Mouse (Mus musculus): ENCODE measurements around the gene Tpcn1. TPM values are rescaled to one million over a fixed set of nuclear protein-coding genes. Genes with fewer than 3 reads are reported as not detected.

Tpcn1 gene
- polyA plus RNA-seq, 1 experiment: 121 TPM

DNA sequence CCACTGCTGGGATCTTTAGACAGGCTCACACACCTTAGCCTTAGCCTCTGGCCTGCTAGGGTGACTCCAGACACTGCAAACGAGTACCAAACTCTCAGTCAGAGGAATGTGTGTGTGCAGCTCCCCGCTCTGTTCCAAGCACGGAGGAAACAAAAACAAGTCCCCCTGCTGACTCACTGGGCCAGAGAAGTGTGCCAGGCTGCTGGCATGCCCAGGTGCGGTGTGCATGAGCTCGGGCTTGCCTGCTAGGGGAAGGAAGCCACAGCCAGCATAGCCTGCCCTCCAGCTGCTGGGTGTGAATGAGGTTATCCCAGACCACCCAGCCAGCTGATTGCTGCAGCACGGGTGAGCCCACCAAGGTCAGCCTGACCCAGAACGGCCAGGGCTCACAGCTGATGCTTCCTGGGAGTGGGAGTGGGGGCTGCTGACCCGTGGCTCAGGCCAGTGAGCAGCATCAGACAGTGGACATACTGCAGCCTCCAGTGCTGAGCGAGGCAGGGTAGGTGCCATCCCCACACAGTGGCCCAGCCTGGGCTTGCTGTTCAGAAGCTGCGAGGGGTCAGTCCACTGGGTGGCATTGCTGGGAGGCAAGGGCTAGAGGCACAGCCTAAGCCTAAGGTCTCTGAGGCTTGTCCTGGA is 93.3 kb downstream of the Tpcn1 start:
- Histone ChIP-seq H3K4me1 (ENCODE audit: control insufficient read depth, insufficient read depth, low read length) (peaks cover 17% of the 10 kb centered on the region), H3K27ac (ENCODE audit: insufficient read depth, low read depth, low read length) (no peak overlapping the region), H3K4me3 (ENCODE audit: insufficient read depth, low read length) (no peak overlapping the region)
- no peak for TF ChIP-seq CTCF (IDR thresholded peaks at IDR 0.05; ENCODE audit: low read depth, low read length)
- TF ChIP-seq POLR2A (IDR thresholded peaks at IDR 0.05; ENCODE audit: borderline replicate concordance, low read depth, low read length): no peak

DNA sequence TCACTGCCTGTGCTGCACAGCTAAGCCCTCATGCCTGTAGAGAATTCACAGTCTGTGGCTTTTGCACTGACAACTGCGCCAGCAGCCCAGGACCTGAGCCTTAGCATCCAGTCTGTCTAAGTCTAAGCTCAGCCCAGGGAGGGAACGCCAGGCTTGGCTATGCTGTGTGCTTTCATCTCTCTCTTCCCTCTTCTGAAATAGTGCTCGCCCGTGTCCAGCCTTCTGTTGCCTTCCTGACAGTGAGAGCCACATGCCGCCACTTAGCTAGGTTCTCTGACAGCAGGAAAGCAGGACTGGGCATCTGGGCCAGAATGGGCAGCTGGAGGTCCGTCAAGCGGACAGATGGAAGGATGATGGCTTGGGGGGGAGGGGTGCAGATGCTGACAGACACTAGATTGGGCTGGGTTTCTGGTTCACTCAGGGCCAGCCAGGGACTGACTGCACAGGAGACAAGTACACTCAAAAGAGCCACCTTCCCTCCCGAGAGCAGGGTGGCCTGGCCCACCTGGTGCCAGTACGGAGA is 94.5 kb downstream of the Tpcn1 start:
- Histone ChIP-seq H3K27ac (ENCODE audit: insufficient read depth, low read depth, low read length) (no peak overlapping the region), H3K4me1 (ENCODE audit: control insufficient read depth, insufficient read depth, low read length) (peaks cover 7% of the 10 kb centered on the region), H3K4me3 (ENCODE audit: insufficient read depth, low read length) (no peak overlapping the region)
- TF ChIP-seq POLR2A (IDR thresholded peaks at IDR 0.05; ENCODE audit: borderline replicate concordance, low read depth, low read length) (no peak), CTCF (IDR thresholded peaks at IDR 0.05; ENCODE audit: low read depth, low read length) (no peak)

DNA sequence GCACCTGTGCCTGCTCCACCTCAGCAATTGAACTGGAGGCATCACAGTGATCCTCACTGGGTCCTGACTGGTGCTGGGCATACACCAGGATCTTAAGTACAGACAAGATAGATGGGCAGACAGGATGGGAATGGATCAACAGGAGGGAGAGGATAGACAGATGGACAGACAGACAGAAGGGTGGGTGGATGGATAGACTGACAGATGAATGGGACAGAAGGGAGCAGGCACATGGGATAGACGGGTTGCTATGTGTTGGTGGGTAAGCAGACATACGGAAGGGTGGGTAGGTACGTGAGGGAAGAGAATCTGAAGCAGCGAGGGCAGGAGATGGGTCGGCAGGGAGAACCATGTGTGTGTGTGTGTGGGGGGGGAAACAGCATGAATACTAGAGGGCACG is 95.0 kb downstream of the Tpcn1 start:
- TF ChIP-seq POLR2A (IDR thresholded peaks at IDR 0.05; ENCODE audit: borderline replicate concordance, low read depth, low read length): no peak
- TF ChIP-seq CTCF (IDR thresholded peaks at IDR 0.05; ENCODE audit: low read depth, low read length): no peak
- no peak overlapping the region for H3K4me3 ChIP-seq (ENCODE audit: insufficient read depth, low read length)
- H3K27ac ChIP-seq (ENCODE audit: insufficient read depth, low read depth, low read length): no peak overlapping the region
- H3K4me1 ChIP-seq (ENCODE audit: control insufficient read depth, insufficient read depth, low read length): peaks cover 2% of the 10 kb centered on the region; the same call in 1 of the 2 replicates

DNA sequence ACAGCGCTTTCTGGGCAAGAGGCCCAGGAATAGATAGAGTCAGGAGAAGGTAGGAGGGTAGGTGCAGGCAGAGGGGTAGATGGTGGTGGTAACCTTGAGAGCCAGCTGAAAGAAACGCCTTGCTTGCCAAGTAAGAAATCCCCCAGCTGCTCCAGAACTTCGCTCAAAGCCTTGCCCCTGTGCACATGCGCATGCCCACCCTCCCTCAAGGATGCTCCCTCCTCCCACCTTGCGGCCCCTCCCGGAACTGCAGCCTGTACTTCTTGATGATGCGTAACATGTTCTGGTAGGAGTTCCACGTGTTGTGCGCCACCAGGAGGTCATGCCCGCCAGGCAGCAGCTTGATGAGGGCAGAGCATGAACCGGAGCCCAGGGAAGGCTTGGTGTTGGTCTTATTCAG is 96.0 kb downstream of the Tpcn1 start:
- H3K4me1 ChIP-seq (ENCODE audit: control insufficient read depth, insufficient read depth, low read length): no peaks in the 10 kb centered on the region
- no peak for TF ChIP-seq CTCF (IDR thresholded peaks at IDR 0.05; ENCODE audit: low read depth, low read length)
- TF ChIP-seq POLR2A (IDR thresholded peaks at IDR 0.05; ENCODE audit: borderline replicate concordance, low read depth, low read length): no peak
- H3K27ac ChIP-seq (ENCODE audit: insufficient read depth, low read depth, low read length): no peak overlapping the region
- H3K4me3 ChIP-seq (ENCODE audit: insufficient read depth, low read length): no peak overlapping the region

DNA sequence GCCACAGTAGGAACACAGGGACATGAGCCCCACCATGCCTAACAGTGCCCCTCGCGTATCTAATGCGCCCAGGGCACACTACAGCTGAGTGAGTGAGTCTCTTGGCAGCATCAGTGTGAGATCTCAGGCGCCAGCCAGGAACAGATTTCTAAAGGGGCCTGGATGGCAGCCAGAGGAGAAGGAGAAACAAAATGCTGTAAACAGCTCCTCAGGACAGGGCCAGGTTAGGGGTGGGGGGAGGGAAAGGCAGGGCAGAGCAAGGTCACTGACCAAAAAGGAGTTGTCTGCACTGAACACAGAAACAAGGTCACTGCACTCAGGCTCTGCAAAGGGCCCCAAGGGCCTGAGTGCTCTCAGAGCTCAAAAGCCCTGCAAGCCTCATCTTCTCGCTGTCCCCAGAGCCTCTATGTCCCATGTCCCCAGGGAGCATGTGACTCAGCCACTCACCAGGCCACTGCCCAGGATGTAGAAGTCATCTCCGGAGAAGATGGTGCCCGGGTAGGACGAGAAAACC is 97.7 kb downstream of the Tpcn1 start:
- no peak overlapping the region for H3K4me3 ChIP-seq (ENCODE audit: insufficient read depth, low read length)
- no peaks in the 10 kb centered on the region for H3K4me1 ChIP-seq (ENCODE audit: control insufficient read depth, insufficient read depth, low read length)
- H3K27ac ChIP-seq (ENCODE audit: insufficient read depth, low read depth, low read length): no peak overlapping the region
- TF ChIP-seq POLR2A (IDR thresholded peaks at IDR 0.05; ENCODE audit: borderline replicate concordance, low read depth, low read length) (no peak), CTCF (IDR thresholded peaks at IDR 0.05; ENCODE audit: low read depth, low read length) (no peak)

DNA sequence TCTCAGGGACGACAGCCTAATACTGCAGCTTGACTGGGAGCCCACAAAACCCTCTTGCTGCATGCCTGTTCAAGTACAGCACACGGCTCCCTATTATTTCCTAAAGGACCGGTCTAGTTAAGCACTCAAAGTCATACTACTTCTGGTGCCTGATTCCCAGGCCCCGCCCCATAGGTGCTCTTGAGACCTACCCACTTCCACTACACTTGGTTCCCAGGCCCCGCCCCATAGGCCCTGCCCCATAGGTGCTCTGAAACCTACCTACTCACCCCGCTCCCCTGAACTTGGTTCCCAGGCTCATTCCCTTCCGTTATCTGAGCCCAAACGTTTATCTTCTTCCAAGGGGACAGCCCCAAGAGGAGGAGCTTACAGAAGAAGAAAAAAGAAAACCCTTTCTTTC is 100.6 kb downstream of the Tpcn1 start:
- no peak for TF ChIP-seq CTCF (IDR thresholded peaks at IDR 0.05; ENCODE audit: low read depth, low read length)
- TF ChIP-seq POLR2A (IDR thresholded peaks at IDR 0.05; ENCODE audit: borderline replicate concordance, low read depth, low read length): no peak

More for the DNA sequence above, 100.6 kb downstream of the Tpcn1 start:
- Histone ChIP-seq H3K4me1 (ENCODE audit: control insufficient read depth, insufficient read depth, low read length) (no peaks in the 10 kb centered on the region), H3K27ac (ENCODE audit: insufficient read depth, low read depth, low read length) (no peak overlapping the region), H3K4me3 (ENCODE audit: insufficient read depth, low read length) (no peak overlapping the region)

Other genes with a start within 250 kb of the Tpcn1 start
- not detected in 2 replicates for gene Lhx5, start 157.0 kb downstream of the Tpcn1 start, polyA plus RNA-seq (2012; ENCODE audit: insufficient read depth, insufficient read length, missing spikeins)
- not detected in 2 replicates for gene Sdsl, start 115.9 kb downstream of the Tpcn1 start, polyA plus RNA-seq (2012; ENCODE audit: insufficient read depth, insufficient read length, missing spikeins)
- not detected in 2 replicates for gene Sds, start 112.1 kb downstream of the Tpcn1 start, polyA plus RNA-seq (2012; ENCODE audit: insufficient read depth, insufficient read length, missing spikeins)
- gene Plbd2, start 85.0 kb downstream of the Tpcn1 start, polyA plus RNA-seq (2012; ENCODE audit: insufficient read depth, insufficient read length, missing spikeins): 46.8 and 55.1 TPM in 2 replicates
- 73.1 and 79.4 TPM in 2 replicates for gene Slc8b1, start 77.5 kb downstream of the Tpcn1 start, polyA plus RNA-seq (2012; ENCODE audit: insufficient read depth, insufficient read length, missing spikeins)
- gene Iqcd, start 343 bp upstream of the Tpcn1 start, polyA plus RNA-seq (2012; ENCODE audit: insufficient read depth, insufficient read length, missing spikeins): 1.2 TPM in 1 of 2 replicates, not detected in the other
- gene Rita1, start 23.9 kb upstream of the Tpcn1 start, polyA plus RNA-seq (2012; ENCODE audit: insufficient read depth, insufficient read length, missing spikeins): 3.8 and 4.0 TPM in 2 replicates
- gene Ddx54, start 24.1 kb upstream of the Tpcn1 start, polyA plus RNA-seq (2012; ENCODE audit: insufficient read depth, insufficient read length, missing spikeins): 20.3 and 20.4 TPM in 2 replicates
- not detected in 2 replicates for gene Cfap73, start 45.6 kb upstream of the Tpcn1 start, polyA plus RNA-seq (2012; ENCODE audit: insufficient read depth, insufficient read length, missing spikeins)
- gene Rasal1, start 60.1 kb upstream of the Tpcn1 start, polyA plus RNA-seq (2012; ENCODE audit: insufficient read depth, insufficient read length, missing spikeins): 0.65 TPM in 1 of 2 replicates, not detected in the other
- gene Dtx1, start 123.3 kb upstream of the Tpcn1 start, polyA plus RNA-seq (2012; ENCODE audit: insufficient read depth, insufficient read length, missing spikeins): not detected in 2 replicates
- 132 and 142 TPM in 2 replicates for gene Oas2, start 161.2 kb upstream of the Tpcn1 start, polyA plus RNA-seq (2012; ENCODE audit: insufficient read depth, insufficient read length, missing spikeins)
- gene Oas3, start 189.0 kb upstream of the Tpcn1 start, polyA plus RNA-seq (2012; ENCODE audit: insufficient read depth, insufficient read length, missing spikeins): 48.7 and 58.3 TPM in 2 replicates
- gene Oas1e, start 206.9 kb upstream of the Tpcn1 start, polyA plus RNA-seq (2012; ENCODE audit: insufficient read depth, insufficient read length, missing spikeins): not detected in 2 replicates
- gene Oas1c, start 223.8 kb upstream of the Tpcn1 start, polyA plus RNA-seq (2012; ENCODE audit: insufficient read depth, insufficient read length, missing spikeins): 9.6 and 13.3 TPM in 2 replicates